Mouse (Mus musculus) granulocyte monocyte progenitor cell, adult 5-6 weeks (primary cell): ENCODE measurements at regions not wholly inside any gene's neighbourhood (a gene's known extent, or its start where the extent isn't known, plus 50 kb on each side); places are given as distances from the start of the nearest gene placed in this dataset.

Experiments used
- ATAC-seq: replicated peaks from 2 replicates; pipeline ENCODE4 v1.8.0; 2016; ENCODE audit warnings: mild to moderate bottlenecking, moderate TSS enrichment, inconsistent platforms; ENCODE audit not compliant: poor library complexity, severe bottlenecking

GRCm38 (mm10) chr3:137100627-137101404, 240.1 kb upstream of the Emcn start:
- ATAC-seq = no peak

DNA sequence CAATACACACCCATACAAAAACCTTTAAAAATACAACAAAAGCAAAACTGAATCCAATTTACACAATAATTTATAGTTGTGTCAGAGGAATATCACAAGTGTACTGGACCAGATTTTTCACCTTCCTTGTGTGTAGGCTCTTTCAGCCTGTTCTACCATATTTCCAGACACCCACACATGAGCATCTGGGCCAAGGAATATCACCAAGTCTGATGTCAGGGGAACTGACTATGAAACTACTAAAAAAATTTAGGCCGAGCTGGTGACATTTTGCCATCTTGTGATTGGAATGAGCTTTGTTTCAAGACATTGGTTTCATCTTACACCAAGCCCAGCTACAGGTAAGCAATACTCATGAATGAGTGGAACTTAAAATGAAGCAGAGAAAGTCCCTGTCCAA, 234.9 kb upstream of the Emcn start:
- no peak for ATAC-seq

DNA sequence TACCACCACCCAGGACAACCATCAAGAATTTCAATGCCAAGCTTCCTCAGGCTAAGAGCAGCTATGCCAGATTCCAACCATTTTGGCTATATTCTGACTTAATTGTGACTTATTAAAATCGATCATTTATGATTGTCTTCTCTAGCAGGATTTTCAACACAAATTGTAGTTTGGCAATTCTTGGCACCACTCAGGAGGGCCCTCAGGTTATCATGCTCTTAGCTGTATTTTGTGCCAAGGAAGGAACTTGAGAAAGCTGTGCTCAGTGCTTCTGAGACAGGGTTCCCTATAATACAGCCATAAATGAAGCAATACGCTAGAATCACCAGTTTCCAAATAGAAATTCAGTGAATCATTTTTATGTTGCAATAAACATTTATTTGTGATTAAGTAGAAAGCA, 232.7 kb upstream of the Emcn start:
- ATAC-seq = no peak

DNA sequence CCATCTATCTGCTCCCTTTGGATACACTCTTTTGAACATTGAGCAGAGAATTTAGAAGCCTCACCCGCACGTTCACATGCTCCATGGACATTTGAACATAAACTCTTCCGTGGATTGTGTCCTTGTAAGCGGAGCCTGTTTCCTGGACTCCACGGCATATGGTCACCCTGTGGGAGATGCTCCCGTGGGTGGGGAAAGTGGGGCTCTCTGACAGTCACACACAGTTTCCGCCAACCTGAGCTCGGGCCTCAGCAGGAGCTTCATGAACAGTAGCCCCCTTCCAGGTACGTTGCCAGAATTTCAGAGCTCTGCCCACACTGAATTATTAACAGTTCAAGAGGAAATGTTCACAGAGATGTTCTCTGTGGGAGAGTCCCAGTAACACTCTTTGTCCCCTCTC, 231.1 kb upstream of the Emcn start:
- ATAC-seq = no peak

GRCm38 (mm10) chr3:137110485-137110884, 230.4 kb upstream of the Emcn start:
- ATAC-seq = no peak

DNA sequence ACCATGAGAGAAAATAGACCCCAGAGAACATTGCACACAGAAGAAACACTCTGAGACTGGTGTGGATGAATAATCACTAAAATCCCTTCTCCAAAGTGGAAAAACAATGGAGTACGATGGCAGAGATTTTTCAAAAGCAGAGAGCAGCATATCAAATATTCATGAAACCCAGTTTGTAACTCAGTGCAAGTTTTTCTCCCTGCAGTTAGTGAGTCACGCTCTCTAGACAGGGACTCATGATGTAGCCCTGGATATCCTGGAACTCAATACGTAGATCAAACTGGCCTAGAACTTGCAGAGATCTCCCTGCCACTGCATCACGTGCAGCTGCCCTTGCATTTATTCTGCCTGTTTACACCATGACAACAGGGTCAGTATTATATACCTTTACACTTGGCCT, 210.9 kb upstream of the Emcn start:
- ATAC-seq = no peak

DNA sequence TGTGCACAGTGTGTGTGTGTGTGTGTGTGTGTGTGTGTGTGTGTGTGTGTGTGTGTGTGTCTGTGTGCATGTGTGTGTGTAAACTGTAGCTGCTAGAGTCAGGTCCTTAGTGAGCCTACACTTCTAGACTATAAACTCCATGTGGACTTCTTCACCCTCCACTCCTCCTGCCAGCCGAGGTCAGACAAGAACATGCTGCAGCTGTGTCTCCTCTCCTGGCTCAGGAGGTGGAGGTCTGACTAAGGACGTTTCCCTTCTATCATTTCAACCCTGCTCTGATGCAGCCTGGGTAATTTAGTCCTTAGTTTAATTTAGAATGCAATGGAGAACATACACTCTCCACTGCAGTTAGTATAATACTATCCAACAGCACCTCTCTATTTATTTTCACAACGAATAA, 198.8 kb upstream of the Emcn start:
- ATAC-seq = no peak

- ATAC-seq = no peak
Observed at GRCm38 (mm10) chr3:137146062-137146461, 194.8 kb upstream of the Emcn start.

- no peak for ATAC-seq
Observed at GRCm38 (mm10) chr3:137147405-137147804, 193.5 kb upstream of the Emcn start.

GRCm38 (mm10) chr3:137150414-137151010, 190.4 kb upstream of the Emcn start:
- ATAC-seq = no peak

GRCm38 (mm10) chr3:137151431-137151830, 189.4 kb upstream of the Emcn start:
- no peak for ATAC-seq

DNA sequence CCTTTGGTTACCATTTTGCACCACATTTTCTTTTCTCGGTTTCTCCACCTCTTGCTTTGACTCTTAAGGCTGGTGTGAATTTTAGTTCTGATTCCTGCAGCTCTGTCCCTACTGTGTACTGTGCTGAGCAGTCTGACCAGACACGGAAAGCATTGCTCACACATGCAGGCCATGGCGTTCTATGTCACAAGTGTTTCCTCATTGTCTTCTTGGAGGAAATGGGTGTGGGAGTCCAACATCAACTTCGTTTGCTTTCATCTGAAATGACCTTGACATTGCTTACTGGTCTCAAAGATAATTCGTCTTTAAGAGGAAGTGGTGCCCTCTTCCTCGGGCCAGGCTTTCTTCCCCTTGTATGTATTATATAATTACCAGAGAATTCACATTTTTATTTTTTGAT, 187.6 kb upstream of the Emcn start:
- peak; percentile 75 for ATAC-seq

DNA sequence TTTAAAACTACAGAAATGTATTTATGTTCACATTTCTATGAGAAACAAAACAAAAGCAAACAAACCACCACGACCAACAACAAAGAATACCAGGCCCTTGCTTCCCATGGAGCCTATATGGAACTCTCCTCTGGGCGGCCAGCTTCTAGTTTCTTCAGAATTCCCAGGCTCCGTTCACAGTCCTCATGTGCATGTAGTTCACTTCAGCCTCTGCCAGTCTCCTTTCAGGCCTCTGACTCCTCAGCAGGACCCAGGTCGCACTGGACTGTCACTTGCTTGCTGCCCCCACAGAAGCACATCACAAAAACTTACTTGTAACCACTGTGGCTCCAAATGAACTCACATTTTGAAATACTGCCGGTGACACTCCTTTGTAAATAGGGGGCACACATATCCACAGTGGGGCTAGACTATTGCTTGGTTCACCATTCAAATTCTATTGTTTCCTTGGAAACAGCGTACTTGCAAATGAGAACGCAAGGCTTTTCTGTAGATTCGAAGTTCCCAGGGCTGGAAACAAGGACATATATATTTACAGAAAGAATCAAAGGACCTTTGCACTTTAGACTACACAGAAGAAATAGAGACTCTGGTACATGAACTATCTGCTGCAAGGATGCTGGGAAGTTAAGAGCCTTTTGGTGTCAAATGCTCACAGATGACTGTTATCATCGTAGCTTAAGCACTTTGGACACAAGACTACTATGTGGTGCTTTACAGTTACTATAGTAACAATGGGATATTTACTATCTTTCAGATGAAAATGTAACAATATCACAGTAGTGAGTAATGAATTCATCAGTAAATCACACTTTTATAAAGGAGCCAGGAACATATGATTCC, 186.4 kb upstream of the Emcn start:
- ATAC-seq = no peak

DNA sequence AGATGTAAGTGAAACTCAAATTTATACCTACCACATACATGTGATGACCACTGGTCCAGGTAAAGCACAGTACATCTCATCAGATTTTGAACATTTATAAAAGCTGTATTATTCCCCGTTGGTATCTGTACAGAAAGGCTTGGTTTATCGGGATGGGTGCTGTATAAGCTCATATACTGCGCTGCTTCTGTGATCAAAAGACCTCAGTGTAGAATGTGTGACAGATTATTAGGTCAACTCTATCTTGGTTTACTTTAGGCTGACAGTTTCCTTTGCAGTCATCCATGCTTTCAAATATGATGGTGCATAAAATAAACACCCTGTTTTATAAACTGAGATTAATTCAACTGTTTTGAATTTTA, 185.8 kb upstream of the Emcn start:
- ATAC-seq = no peak

- ATAC-seq = no peak
Observed at GRCm38 (mm10) chr3:137156250-137156975, 184.5 kb upstream of the Emcn start.

DNA sequence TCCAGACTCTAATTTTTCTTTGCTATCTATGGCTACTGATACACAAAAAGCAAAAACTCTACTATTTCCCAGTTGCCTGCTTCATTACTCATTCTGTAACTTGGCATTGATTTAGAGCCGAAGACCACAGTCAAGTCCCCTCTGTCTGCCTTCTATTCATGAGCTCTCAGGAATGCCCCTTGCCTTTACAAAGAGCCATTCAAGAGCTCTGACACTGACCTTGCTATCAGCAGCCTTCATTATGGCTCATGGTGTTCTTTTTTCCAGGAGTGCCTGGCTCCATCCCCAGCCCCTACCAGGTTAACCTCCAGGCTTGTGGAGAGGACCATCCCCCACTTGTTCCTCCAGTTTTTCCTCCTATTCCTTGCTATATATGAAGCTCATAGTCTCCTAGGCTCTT, 151.8 kb upstream of the Emcn start:
- ATAC-seq = no peak

DNA sequence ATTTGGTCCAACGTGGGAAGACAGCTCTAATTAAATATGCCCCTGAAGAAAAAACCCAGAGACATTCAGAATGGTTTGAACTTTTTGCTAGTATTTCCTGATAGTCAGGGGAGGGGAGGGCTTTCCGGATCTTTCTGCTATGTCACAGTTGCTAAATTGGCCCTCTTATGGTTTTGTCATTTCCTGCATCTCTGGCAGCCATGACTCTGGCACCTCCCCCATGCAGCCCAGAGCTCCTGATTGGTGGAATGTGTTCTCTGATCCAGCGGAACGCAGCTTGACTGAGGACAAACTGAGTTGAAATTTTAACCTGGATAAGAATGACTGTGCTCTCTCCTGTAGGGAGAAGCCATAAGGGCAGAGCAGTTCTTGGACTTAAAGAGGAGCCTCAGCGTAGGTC, 150.4 kb upstream of the Emcn start:
- ATAC-seq = 0 out of 2 replicates have a peak, but pooled peaks have one; percentile 27

DNA sequence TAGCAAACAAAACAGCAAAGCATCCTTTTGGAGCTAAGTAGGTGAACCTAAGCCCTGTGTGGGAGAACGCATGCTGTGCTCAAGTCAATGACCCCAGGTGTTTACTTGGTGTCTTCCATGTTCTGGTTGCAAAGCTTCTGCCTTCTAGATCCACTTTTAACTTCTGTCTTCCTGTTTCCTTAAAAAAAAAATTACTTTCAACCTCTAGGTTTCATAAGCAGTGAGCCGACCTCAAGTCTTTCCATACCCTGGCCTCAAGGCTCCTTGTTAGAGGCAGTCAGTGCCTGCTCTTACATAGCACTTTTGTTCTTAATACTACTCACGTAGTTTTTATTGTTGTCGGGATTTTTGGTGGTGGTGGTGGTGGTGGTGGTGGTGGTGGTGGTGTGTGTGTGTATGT, 149.9 kb upstream of the Emcn start:
- ATAC-seq = peak; percentile 59

GRCm38 (mm10) chr3:137193873-137194272, 147.0 kb upstream of the Emcn start:
- peak; percentile 53; the same call in 1 of the 2 replicates for ATAC-seq

DNA sequence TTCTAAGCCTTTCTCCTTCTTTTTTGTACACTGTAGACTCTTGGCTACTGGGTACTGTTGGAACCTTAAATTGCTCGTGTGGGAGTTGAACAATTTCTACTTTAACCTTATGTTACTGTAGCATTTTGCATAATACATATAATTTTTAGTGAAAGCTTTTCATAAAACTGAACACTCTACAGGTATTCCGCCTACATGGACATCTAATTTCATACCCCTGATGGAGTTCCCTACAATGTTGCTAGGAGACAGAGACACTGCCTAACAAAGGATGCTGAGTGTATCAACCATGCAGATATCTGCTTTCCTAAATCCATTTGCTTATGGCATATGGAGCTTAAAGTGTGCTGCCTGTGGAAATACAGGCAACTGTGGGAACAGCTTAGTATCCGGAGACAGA, 129.2 kb upstream of the Emcn start:
- no peak for ATAC-seq

- no peak for ATAC-seq
Observed at GRCm38 (mm10) chr3:137216036-137216435, 124.8 kb upstream of the Emcn start.
